Mouse (Mus musculus): ENCODE measurements at regions not wholly inside any gene's neighbourhood (a gene's known extent, or its start where the extent isn't known, plus 50 kb on each side); places are given as distances from the start of the nearest gene placed in this dataset.

GRCm38 (mm10) chr3:52180785-52181184 lies 75.9 kb upstream of the Maml3 start:
- TF ChIP-seq CTCF (IDR thresholded peaks at IDR 0.05; ENCODE audit: low read depth) (no peak), EP300 (IDR thresholded peaks at IDR 0.05; ENCODE audit: low read depth) (no peak)

Data from liver, postnatal 0 days (tissue).